Mouse (Mus musculus): ENCODE data around the gene S1pr5. TPM values are rescaled to one million over a fixed set of nuclear protein-coding genes. Genes with fewer than 3 reads are reported as not detected.
A peak's percentile ranks its signal among the peaks of the same experiment; 100 is the strongest.
"Not testable (repeated sequence)": the region's sequence is repeated elsewhere in the genome, so short reads cannot be mapped to it uniquely, and the experiment has no call there.

Gene S1pr5
- total RNA-seq, 1 experiment from 2014 or later, result 0.88 TPM

GRCm38 (mm10) chr9:21266889-21267288 lies 18.6 kb upstream of the S1pr5 start:
- no peak for DNase-seq

- no peak for DNase-seq
Observed at GRCm38 (mm10) chr9:21265611-21266010, 17.4 kb upstream of the S1pr5 start.

- DNase-seq, result peak; percentile 99
Observed at GRCm38 (mm10) chr9:21265000-21265561, 16.8 kb upstream of the S1pr5 start, which contains the start of gene Atg4d. Atg4d (plus strand) TSS chr9:21265293.

GRCm38 (mm10) chr9:21264272-21264999 lies 16.2 kb upstream of the S1pr5 start:
- DNase-seq, result no peak

GRCm38 (mm10) chr9:21261831-21262230 lies 13.6 kb upstream of the S1pr5 start:
- no peak for DNase-seq

GRCm38 (mm10) chr9:21260491-21261040 lies 12.3 kb upstream of the S1pr5 start:
- no peak for DNase-seq

- DNase-seq, result not testable (repeated sequence)
Observed at GRCm38 (mm10) chr9:21256349-21256748, 8.1 kb upstream of the S1pr5 start.

- DNase-seq, result no peak
Observed at GRCm38 (mm10) chr9:21254690-21255089, 6.4 kb upstream of the S1pr5 start.

GRCm38 (mm10) chr9:21251116-21251735 lies 3.0 kb upstream of the S1pr5 start:
- no peak for DNase-seq

GRCm38 (mm10) chr9:21250509-21250908 lies 2.3 kb upstream of the S1pr5 start:
- DNase-seq, result no peak

- DNase-seq, result no peak
Observed at GRCm38 (mm10) chr9:21249629-21250508, 1.6 kb upstream of the S1pr5 start.

- DNase-seq, result no peak
Observed at GRCm38 (mm10) chr9:21246342-21246741, 1.9 kb downstream of the S1pr5 start.

- no peak for DNase-seq
Observed at GRCm38 (mm10) chr9:21245113-21245487, 3.1 kb downstream of the S1pr5 start.

GRCm38 (mm10) chr9:21244428-21245112 lies 3.7 kb downstream of the S1pr5 start:
- peak; percentile 27 for DNase-seq

GRCm38 (mm10) chr9:21243826-21244427 lies 4.3 kb downstream of the S1pr5 start:
- no peak for DNase-seq

- peak; percentile 75 for DNase-seq
Observed at GRCm38 (mm10) chr9:21241343-21241742, 6.9 kb downstream of the S1pr5 start.

- DNase-seq, result no peak
Observed at GRCm38 (mm10) chr9:21239465-21239848, 8.8 kb downstream of the S1pr5 start.

- peak; percentile 88 for DNase-seq
Observed at GRCm38 (mm10) chr9:21238733-21239464, 9.3 kb downstream of the S1pr5 start, which contains the start of gene Keap1. Keap1 (minus strand) TSS chr9:21239361.

- no peak for DNase-seq
Observed at GRCm38 (mm10) chr9:21238004-21238732, 10.1 kb downstream of the S1pr5 start.

Data from adrenal gland, postnatal 25 days (tissue).